In the genomic region with DNA sequence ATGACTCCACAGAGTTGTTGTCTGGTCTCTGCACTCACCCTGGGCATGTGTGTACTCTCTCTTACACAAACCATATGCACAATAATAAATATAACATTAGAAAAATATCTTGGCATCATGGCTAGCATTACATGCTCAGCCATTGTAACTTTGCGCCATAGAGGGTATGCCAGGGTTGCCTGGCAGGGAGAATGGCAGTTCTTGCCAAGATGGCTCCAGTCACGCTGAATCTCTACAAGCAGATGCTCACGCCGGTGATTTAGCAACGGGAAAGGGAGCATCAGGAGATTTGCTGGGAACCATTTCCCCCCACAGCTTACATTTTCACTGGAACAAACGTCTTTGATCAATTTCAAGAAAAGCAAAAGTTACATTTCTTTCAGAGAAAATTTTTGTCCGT, we compare ENCODE assay signal across 14 mouse cellular contexts. TPM values are rescaled to one million over a fixed set of nuclear protein-coding genes. Genes with fewer than 3 reads are reported as not detected.
DNase-seq lines count a peak whose midpoint lies in the region; ATAC-seq lines count a peak whose summit lies in the region.
"Had no signal": no experiment of that assay in that cellular context is flagged by ENCODE, and none has a peak within 500 bp of the region (broad histone marks: within the 10 kb centered on the region; RNA-seq: fewer than 3 reads in every experiment).

No protein-coding gene starts in this region.

- H3K4me1 ChIP-seq in forebrain, embryonic 14.5 days (ENCODE audit: control insufficient read depth, insufficient read depth, low read length): peaks cover 4% of the 10 kb centered on the region; the same call in 1 of the 2 replicates
- H3K4me1 ChIP-seq in forebrain, embryonic 11.5 days (replicated peaks; ENCODE audit: control insufficient read depth, insufficient read depth, low read length): no peaks in the 10 kb centered on the region
- 0 out of 2 replicates have a peak, but pooled peaks cover 3% of the 10 kb centered on the region for H3K4me1 ChIP-seq in neural tube, embryonic 13.5 days (replicated peaks)
- no peaks in the 10 kb centered on the region; the same call in 1 of the 2 replicates for H3K4me1 ChIP-seq in hindbrain, embryonic 16.5 days (ENCODE audit: control insufficient read depth, insufficient read depth, low read depth, low read length)
- no peaks in the 10 kb centered on the region for H3K4me1 ChIP-seq in neural tube, embryonic 14.5 days (ENCODE audit: control insufficient read depth, insufficient read depth, low read length)
- H3K4me1 ChIP-seq in kidney, embryonic 15.5 days: no peaks in the 10 kb centered on the region
- H3K4me1 ChIP-seq: embryonic facial prominence, embryonic 15.5 days; heart, embryonic 12.5 days; limb, embryonic 13.5 days had no signal

- H3K27ac ChIP-seq in forebrain, embryonic 14.5 days (ENCODE audit: low read depth, low read length): no peak overlapping the region
- no peak overlapping the region for H3K27ac ChIP-seq in forebrain, embryonic 11.5 days (ENCODE audit: low read depth, low read length)
- 0 out of 2 replicates have a peak overlapping the region, but pooled peaks have one; percentile 33 for H3K27ac ChIP-seq in neural tube, embryonic 13.5 days (replicated peaks)
- H3K27ac ChIP-seq in hindbrain, embryonic 16.5 days (ENCODE audit: low read depth, low read length): peak overlapping the region; percentile 1; the same call in 1 of the 2 replicates
- H3K27ac ChIP-seq in neural tube, embryonic 14.5 days (ENCODE audit: low read depth, low read length): peak overlapping the region; percentile 4; the same call in 1 of the 2 replicates
- no peak overlapping the region for H3K27ac ChIP-seq in kidney, embryonic 15.5 days
- H3K27ac ChIP-seq: embryonic facial prominence, embryonic 15.5 days; limb, embryonic 13.5 days had no signal

- WGBS in forebrain, embryonic 14.5 days: 51% methylated on average over 7 of the region's 7 CpGs
- WGBS in forebrain, embryonic 11.5 days: 90% methylated on average over 7 of the region's 7 CpGs
- WGBS in neural tube, embryonic 13.5 days: 70% methylated on average over 7 of the region's 7 CpGs
- WGBS in hindbrain, embryonic 16.5 days: 55% methylated on average over 7 of the region's 7 CpGs
- 62% methylated on average over 7 of the region's 7 CpGs for WGBS in neural tube, embryonic 14.5 days
- 85% methylated on average over 7 of the region's 7 CpGs for WGBS in kidney, embryonic 15.5 days

- peak; percentile 72 for DNase-seq in forebrain, embryonic 14.5 days (ENCODE audit: low spot score)
- no peak for DNase-seq in forebrain, embryonic 11.5 days (ENCODE audit: low spot score)
- no peak for DNase-seq in neural tube, embryonic 10.5 days (ENCODE audit: extremely low spot score, low spot score)
- no peak for DNase-seq in liver
- DNase-seq: kidney, postnatal 10 days; lung, adult 2 months had no signal

- no peak overlapping the region for H3K4me3 ChIP-seq in forebrain, embryonic 14.5 days (ENCODE audit: low read depth, low read length)
- no peak overlapping the region for H3K4me3 ChIP-seq in forebrain, embryonic 11.5 days (ENCODE audit: low read depth, low read length)
- no peak overlapping the region for H3K4me3 ChIP-seq in neural tube, embryonic 13.5 days
- H3K4me3 ChIP-seq in hindbrain, embryonic 16.5 days (ENCODE audit: low read length): no peak overlapping the region
- no peak overlapping the region for H3K4me3 ChIP-seq in neural tube, embryonic 14.5 days (ENCODE audit: low read depth, low read length)
- no peak overlapping the region for H3K4me3 ChIP-seq in kidney, embryonic 15.5 days (replicated peaks)
- H3K4me3 ChIP-seq: embryonic facial prominence, embryonic 15.5 days; heart, embryonic 12.5 days; limb, embryonic 13.5 days had no signal

- H3K9me3 ChIP-seq in forebrain, embryonic 14.5 days (replicated peaks; ENCODE audit: control insufficient read depth, low read length): no peaks in the 10 kb centered on the region
- no peaks in the 10 kb centered on the region for H3K9me3 ChIP-seq in forebrain, embryonic 11.5 days (ENCODE audit: control insufficient read depth, low read length)
- H3K9me3 ChIP-seq in neural tube, embryonic 13.5 days: no peaks in the 10 kb centered on the region
- H3K9me3 ChIP-seq in hindbrain, embryonic 16.5 days (ENCODE audit: control insufficient read depth, low read length): no peaks in the 10 kb centered on the region
- H3K9me3 ChIP-seq in neural tube, embryonic 14.5 days (ENCODE audit: control insufficient read depth, low read length): no peaks in the 10 kb centered on the region
- H3K9me3 ChIP-seq in kidney, embryonic 15.5 days (replicated peaks): no peaks in the 10 kb centered on the region
- H3K9me3 ChIP-seq: embryonic facial prominence, embryonic 15.5 days; heart, embryonic 12.5 days; limb, embryonic 13.5 days had no signal

- no peaks in the 10 kb centered on the region for H3K36me3 ChIP-seq in forebrain, embryonic 14.5 days (ENCODE audit: control insufficient read depth, insufficient read depth, low read length)
- no peaks in the 10 kb centered on the region for H3K36me3 ChIP-seq in forebrain, embryonic 11.5 days (ENCODE audit: control insufficient read depth, insufficient read depth, low read length)
- no peaks in the 10 kb centered on the region for H3K36me3 ChIP-seq in neural tube, embryonic 13.5 days
- H3K36me3 ChIP-seq in hindbrain, embryonic 16.5 days (ENCODE audit: control insufficient read depth, insufficient read depth, low read length): no peaks in the 10 kb centered on the region
- no peaks in the 10 kb centered on the region for H3K36me3 ChIP-seq in neural tube, embryonic 14.5 days (ENCODE audit: control insufficient read depth, insufficient read depth, low read length)
- H3K36me3 ChIP-seq in kidney, embryonic 15.5 days: no peaks in the 10 kb centered on the region
- H3K36me3 ChIP-seq: embryonic facial prominence, embryonic 15.5 days; heart, embryonic 12.5 days; limb, embryonic 13.5 days had no signal

- no peak overlapping the region for H3K9ac ChIP-seq in forebrain, embryonic 14.5 days (ENCODE audit: low read length)
- no peak overlapping the region for H3K9ac ChIP-seq in forebrain, embryonic 11.5 days (ENCODE audit: low read length)
- no peak overlapping the region for H3K9ac ChIP-seq in neural tube, embryonic 13.5 days
- no peak overlapping the region for H3K9ac ChIP-seq in hindbrain, embryonic 16.5 days (ENCODE audit: low read depth, low read length)
- no peak overlapping the region for H3K9ac ChIP-seq in neural tube, embryonic 14.5 days (replicated peaks; ENCODE audit: low read depth, low read length)
- no peak overlapping the region for H3K9ac ChIP-seq in kidney, embryonic 15.5 days
- H3K9ac ChIP-seq: embryonic facial prominence, embryonic 15.5 days; heart, embryonic 12.5 days; limb, embryonic 13.5 days had no signal

- peak; percentile 61 for ATAC-seq in forebrain, embryonic 14.5 days
- no peak for ATAC-seq in forebrain, embryonic 11.5 days (replicated peaks; ENCODE audit: low FRiP score)
- peak; percentile 59 for ATAC-seq in neural tube, embryonic 13.5 days (ENCODE audit: low read depth)
- peak; percentile 84 for ATAC-seq in hindbrain, embryonic 16.5 days
- ATAC-seq in neural tube, embryonic 14.5 days (ENCODE audit: low read depth): peak; percentile 79
- no peak for ATAC-seq in kidney, embryonic 15.5 days (replicated peaks; ENCODE audit: low FRiP score)

- no peaks in the 10 kb centered on the region for H3K27me3 ChIP-seq in forebrain, embryonic 14.5 days (replicated peaks; ENCODE audit: control insufficient read depth, insufficient read depth, low read length)
- no peaks in the 10 kb centered on the region for H3K27me3 ChIP-seq in forebrain, embryonic 11.5 days (ENCODE audit: control insufficient read depth, insufficient read depth, low read length)
- H3K27me3 ChIP-seq in neural tube, embryonic 13.5 days: no peaks in the 10 kb centered on the region
- H3K27me3 ChIP-seq in hindbrain, embryonic 16.5 days (replicated peaks; ENCODE audit: control insufficient read depth, insufficient read depth, low read length): no peaks in the 10 kb centered on the region
- H3K27me3 ChIP-seq in neural tube, embryonic 14.5 days (ENCODE audit: control insufficient read depth, insufficient read depth, low read length): no peaks in the 10 kb centered on the region
- H3K27me3 ChIP-seq in kidney, embryonic 15.5 days: no peaks in the 10 kb centered on the region
- H3K27me3 ChIP-seq: embryonic facial prominence, embryonic 15.5 days; heart, embryonic 12.5 days; limb, embryonic 13.5 days had no signal

- no peak overlapping the region for H3K4me2 ChIP-seq in forebrain, embryonic 14.5 days (ENCODE audit: low read length)
- H3K4me2 ChIP-seq in forebrain, embryonic 11.5 days (ENCODE audit: low read depth, low read length, severe bottlenecking): no peak overlapping the region
- no peak overlapping the region for H3K4me2 ChIP-seq in neural tube, embryonic 13.5 days
- H3K4me2 ChIP-seq in hindbrain, embryonic 16.5 days (ENCODE audit: low read length): no peak overlapping the region
- no peak overlapping the region for H3K4me2 ChIP-seq in neural tube, embryonic 14.5 days (ENCODE audit: low read depth, low read length)
- H3K4me2 ChIP-seq in kidney, embryonic 15.5 days: no peak overlapping the region
- H3K4me2 ChIP-seq: embryonic facial prominence, embryonic 15.5 days; heart, embryonic 12.5 days; limb, embryonic 13.5 days had no signal

RNA-seq across cellular contexts. Expression of a gene that starts 46.5 kb away (rescaled TPM):
- polyA plus RNA-seq in forebrain, embryonic 14.5 days (2014; fragmentation: Nextera tagmentation; extraction: Ambion mirVana): not detected in 2 replicates
- polyA plus RNA-seq in forebrain, embryonic 11.5 days (2014; fragmentation: Nextera tagmentation; extraction: Ambion mirVana): not detected in 2 replicates
- not detected in 2 replicates for polyA plus RNA-seq in neural tube, embryonic 13.5 days (2015; fragmentation: Nextera tagmentation; extraction: Ambion mirVana)
- polyA plus RNA-seq in hindbrain, embryonic 16.5 days (2015; fragmentation: Nextera tagmentation; extraction: Ambion mirVana): not detected in 2 replicates
- not detected in 2 replicates for polyA plus RNA-seq in neural tube, embryonic 14.5 days (2014; fragmentation: Nextera tagmentation; extraction: Ambion mirVana)
- polyA plus RNA-seq in kidney, embryonic 15.5 days (2015; fragmentation: Nextera tagmentation; extraction: Ambion mirVana): 0.12 TPM in 2 replicates
- polyA plus RNA-seq: embryonic facial prominence, embryonic 15.5 days; heart, embryonic 12.5 days; limb, embryonic 13.5 days; neural tube, embryonic 11.5 days had no signal

Comparison
In these comparisons a context has a peak if more than half of its experiments do, and no peak if none do; other contexts are left out.
1. ATAC-seq: peak in forebrain, embryonic 14.5 days (single experiment), neural tube, embryonic 13.5 days (single experiment), hindbrain, embryonic 16.5 days (single experiment) and neural tube, embryonic 14.5 days (single experiment); none in forebrain, embryonic 11.5 days (single experiment) and kidney, embryonic 15.5 days (single experiment).
2. H3K27ac ChIP-seq: peak in neural tube, embryonic 13.5 days (single experiment), hindbrain, embryonic 16.5 days (single experiment) and neural tube, embryonic 14.5 days (single experiment); none in forebrain, embryonic 14.5 days (single experiment), forebrain, embryonic 11.5 days (single experiment) and kidney, embryonic 15.5 days (single experiment).